Mouse (Mus musculus): ENCODE measurements around the gene Il1r2.

DNA sequence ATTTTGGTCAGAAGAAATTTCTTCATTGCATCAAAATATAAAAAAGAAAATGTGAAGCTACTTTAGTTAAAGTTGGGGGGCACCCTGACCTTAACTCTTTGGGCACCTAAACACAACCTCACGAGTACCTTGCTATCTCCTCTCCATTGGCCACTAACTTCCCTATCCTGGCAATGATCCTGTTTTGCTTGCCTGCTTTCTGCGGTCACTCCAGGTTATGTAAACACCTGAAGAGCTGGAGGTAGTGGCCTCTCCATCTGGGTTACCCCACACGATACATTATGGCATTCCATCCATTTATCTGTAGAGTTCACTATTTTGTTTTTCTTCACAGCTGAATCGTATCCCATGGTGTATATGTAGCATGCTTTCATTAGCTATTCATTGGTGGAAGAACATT, 90.5 kb downstream of the Il1r2 start:
- TF ChIP-seq POLR2A (IDR thresholded peaks at IDR 0.05; ENCODE audit: low read depth, low read length): no peak
- TF ChIP-seq CTCF (IDR thresholded peaks at IDR 0.05; ENCODE audit: borderline replicate concordance, insufficient read depth, low read length): no peak

Data from embryonic fibroblast, embryonic 13.5 days (primary cell).